Mouse (Mus musculus) heart, postnatal 0 days (tissue): ENCODE data around the gene Krtap6-1. TPM values are rescaled to one million over a fixed set of nuclear protein-coding genes. Genes with fewer than 3 reads are reported as not detected.
"Not testable (repeated sequence)": the region's sequence is repeated elsewhere in the genome, so short reads cannot be mapped to it uniquely, and the experiment has no call there.

ENCODE experiments used
- ATAC-seq: fragments of 200-750 bp; cut with Nextera tagmentation; 2 replicates; pipeline ENCODE4 v1.8.0; 2017; ENCODE audit warnings: low read depth, moderate number of reproducible peaks, moderate library complexity; ENCODE audit not compliant: insufficient read depth
- DNase-seq: peaks from one replicate; pipeline ENCODE4 v3.0.0-alpha.2; 2016; ENCODE audit warnings: low spot score
- H3K27ac ChIP-seq: fragments of 300-500 bp; sonication (generic); 2 replicates; pipeline ENCODE4 v1.5.1; 2014; ENCODE audit warnings: low read depth, mild to moderate bottlenecking
- H3K27me3 ChIP-seq: fragments of 300-500 bp; sonication (generic); 2 replicates; pipeline ENCODE4 v1.6.1; 2014; ENCODE audit warnings: low read length, mixed read lengths; ENCODE audit not compliant: control insufficient read depth, insufficient read depth
- H3K36me3 ChIP-seq: fragments of 300-500 bp; sonication (generic); replicated peaks from 2 replicates; pipeline ENCODE4 v1.6.1; 2014; ENCODE audit warnings: low read length, mixed read lengths; ENCODE audit not compliant: control insufficient read depth, insufficient read depth
- H3K4me1 ChIP-seq: fragments of 300-500 bp; sonication (generic); 2 replicates; pipeline ENCODE4 v1.6.1; 2014; ENCODE audit warnings: antibody characterized with exemption; ENCODE audit not compliant: control insufficient read depth, insufficient read depth
- H3K4me2 ChIP-seq: fragments of 300-500 bp; sonication (generic); 2 replicates; pipeline ENCODE4 v1.6.1; 2014; ENCODE audit warnings: low read depth, mild to moderate bottlenecking, low read length, moderate library complexity
- H3K4me3 ChIP-seq: fragments of 300-500 bp; sonication (generic); 2 replicates; pipeline ENCODE4 v1.5.1; 2014; ENCODE audit warnings: low read depth, low read length
- H3K9ac ChIP-seq: fragments of 300-500 bp; sonication (generic); replicated peaks from 2 replicates; pipeline ENCODE4 v1.6.1; 2014; ENCODE audit warnings: low read depth, low read length, mixed read lengths
- H3K9me3 ChIP-seq: fragments of 300-500 bp; sonication (generic); replicated peaks from 2 replicates; pipeline ENCODE4 v1.6.1; 2016; ENCODE audit warnings: low read length; ENCODE audit not compliant: control insufficient read depth
- CTCF ChIP-seq: IDR thresholded peaks from 2 replicates; pipeline ENCODE4 v1.5.1; 2016; ENCODE audit warnings: antibody characterized with exemption, control low read depth, low read depth
- EP300 ChIP-seq: IDR thresholded peaks from 2 replicates; pipeline ENCODE4 v1.6.1; 2016; ENCODE audit warnings: antibody characterized with exemption, low read depth
- WGBS: fragments of 180-500 bp; shearing (Covaris S2); extraction: QIAGEN DNeasy Blood & Tissue Kit; methylation state at CpG from one replicate; pipeline ENCODE4 v1.1.7; 2014; 5-methylcytosine and 5-hydroxymethylcytosine counted together
- polyA plus RNA-seq: library from polyadenylated mRNA; unstranded; fragments of >200 nt; fragmentation: Nextera tagmentation; extraction: Ambion mirVana; gene quantifications from 2 replicates; pipeline ENCODE4 v1.2.1, GENCODE M21; 2015
- total RNA-seq: library from RNA; depleted of rRNA; stranded (reverse); fragments of >200 nt; gene quantifications from 2 replicates; pipeline ENCODE4 v1.2.3, GENCODE M21; 2014; ENCODE audit warnings: low replicate concordance; rRNA removed

The Krtap6-1 gene
- total RNA-seq (not detected in 2 replicates), polyA plus RNA-seq (not detected in 2 replicates)

DNA sequence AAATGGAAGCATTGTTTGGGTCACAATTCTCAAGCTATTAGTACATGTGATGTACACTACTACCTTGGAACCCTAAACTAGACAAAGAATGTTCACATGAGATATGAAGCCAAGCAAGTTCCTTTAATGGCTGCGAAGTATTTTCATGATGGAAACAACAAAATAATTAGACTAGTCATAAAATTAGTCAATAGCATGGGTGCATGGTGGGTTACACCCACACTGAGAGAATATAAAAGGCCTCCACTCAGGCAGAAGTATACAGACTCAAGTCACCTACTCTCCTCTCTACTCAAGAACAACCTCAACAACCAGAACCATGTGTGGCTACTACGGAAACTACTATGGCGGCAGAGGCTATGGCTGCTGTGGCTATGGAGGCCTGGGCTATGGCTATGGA, at the start of gene Krtap6-1:
Gene Krtap6-1 (plus strand): TSS at position 301 of the 400 bp plus-strand sequence.
- not testable (repeated sequence) for H3K9ac ChIP-seq, H3K36me3 ChIP-seq, DNase-seq, H3K9me3 ChIP-seq, H3K4me1 ChIP-seq, H3K27me3 ChIP-seq, H3K27ac ChIP-seq, H3K4me2 ChIP-seq, ATAC-seq, H3K4me3 ChIP-seq
- 81% methylated on average over 3 of the region's 3 CpGs for WGBS

DNA sequence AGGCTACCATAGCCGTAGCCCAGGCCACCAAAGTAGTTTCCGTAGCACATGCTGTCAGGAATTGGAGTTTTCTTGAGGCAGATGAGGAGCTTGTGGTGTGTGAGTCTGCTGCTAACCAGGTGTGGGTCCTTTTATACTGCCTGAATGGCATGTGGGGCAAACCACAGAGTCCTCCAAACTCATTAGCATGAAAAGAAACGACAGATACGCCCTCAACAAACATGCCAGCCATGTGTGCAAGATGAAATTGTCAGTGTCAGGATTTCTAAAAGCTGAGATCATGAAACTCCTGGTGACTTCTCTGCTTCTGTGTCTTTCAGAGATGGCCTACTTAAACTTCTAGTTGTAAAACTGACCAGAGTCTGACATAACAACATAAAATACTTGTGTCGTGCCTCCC, 20.8 kb upstream of the Krtap6-1 start, which contains the start of gene Krtap22-2:
Gene Krtap22-2 (minus strand): TSS at position 101 of the 400 bp plus-strand sequence.
- no peaks in the 10 kb centered on the region for H3K9me3 ChIP-seq
- no peak for ATAC-seq

DNA sequence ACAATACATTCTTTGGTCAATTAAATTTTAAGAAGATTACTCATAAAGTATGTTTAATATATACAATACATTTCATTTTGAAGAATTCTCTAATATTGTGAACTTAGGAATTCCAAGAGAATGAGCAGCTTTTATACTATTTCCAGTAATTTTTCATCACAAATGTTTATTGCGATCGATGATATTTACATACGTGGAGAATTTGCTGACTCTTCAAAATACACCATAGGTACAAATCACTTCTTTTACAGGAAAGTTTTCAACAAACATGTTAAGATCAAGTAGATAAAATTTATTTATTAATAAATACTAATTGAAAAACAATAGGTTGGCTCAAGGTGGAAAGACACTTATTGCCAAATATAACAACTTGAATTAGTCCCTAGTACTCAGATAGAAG, 17.5 kb upstream of the Krtap6-1 start:
- Histone ChIP-seq H3K9me3 (no peaks in the 10 kb centered on the region), H3K4me2 (no peak overlapping the region), H3K4me1 (no peaks in the 10 kb centered on the region), H3K27ac (no peak overlapping the region), H3K4me3 (no peak overlapping the region), H3K9ac (no peak overlapping the region), H3K36me3 (no peaks in the 10 kb centered on the region), H3K27me3 (no peaks in the 10 kb centered on the region)
- 95% methylated on average over 3 of the region's 3 CpGs for WGBS
- no peak for ATAC-seq
- TF ChIP-seq CTCF (no peak), EP300 (no peak)
- no peak for DNase-seq

More for the DNA sequence above, 20.8 kb upstream of the Krtap6-1 start, which contains the start of gene Krtap22-2:
- WGBS, result 67% methylated on average over 5 of the region's 5 CpGs
- no peak for TF ChIP-seq EP300
- TF ChIP-seq CTCF, result no peak
- DNase-seq, result no peak
- Histone ChIP-seq H3K4me2 (no peak within 1 kb of the TSS), H3K36me3 (no peaks in the 10 kb centered on the region), H3K27ac (no peak within 1 kb of the TSS), H3K4me3 (no peak within 1 kb of the TSS), H3K9ac (no peak within 1 kb of the TSS), H3K27me3 (no peaks in the 10 kb centered on the region), H3K4me1 (no peaks in the 10 kb centered on the region)

DNA sequence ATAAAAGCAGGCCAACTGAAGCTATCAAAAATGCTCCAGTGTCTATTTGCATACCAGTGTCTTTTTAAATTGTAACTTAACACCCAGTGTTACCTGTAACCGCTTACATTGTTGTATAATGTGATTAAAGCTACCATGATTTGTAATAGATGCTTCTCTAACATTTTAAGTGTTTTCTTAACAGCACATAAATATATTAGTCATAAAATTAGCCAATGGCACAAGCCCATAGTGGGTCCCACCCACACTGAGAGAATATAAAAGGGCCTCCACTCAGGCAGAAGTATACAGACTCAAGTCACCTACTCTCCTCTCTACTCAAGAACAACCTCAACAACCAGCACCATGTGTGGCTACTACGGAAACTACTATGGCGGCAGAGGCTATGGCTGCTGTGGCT, 16.5 kb upstream of the Krtap6-1 start, which contains the start of gene Gm10229:
Gene Gm10229 (plus strand): TSS at position 301 of the 400 bp plus-strand sequence.
- H3K4me3 ChIP-seq, H3K36me3 ChIP-seq, ATAC-seq, DNase-seq, H3K9ac ChIP-seq, H3K4me2 ChIP-seq, H3K27ac ChIP-seq, H3K27me3 ChIP-seq, H3K4me1 ChIP-seq, H3K9me3 ChIP-seq: not testable (repeated sequence)
- 63% methylated on average over 1 of the region's 3 CpGs for WGBS

- not testable (repeated sequence) for H3K4me1 ChIP-seq, H3K9me3 ChIP-seq, H3K27ac ChIP-seq, ATAC-seq, DNase-seq, H3K36me3 ChIP-seq, H3K4me2 ChIP-seq, H3K27me3 ChIP-seq, H3K4me3 ChIP-seq, H3K9ac ChIP-seq
- 73% methylated on average over 2 of the region's 4 CpGs for WGBS
These were observed 9.9 kb downstream of the Krtap6-1 start, which contains the start of gene Gm10228 for GRCm38 (mm10) chr16:89041372-89041771. Gm10228 (minus strand) TSS chr16:89041472.

DNA sequence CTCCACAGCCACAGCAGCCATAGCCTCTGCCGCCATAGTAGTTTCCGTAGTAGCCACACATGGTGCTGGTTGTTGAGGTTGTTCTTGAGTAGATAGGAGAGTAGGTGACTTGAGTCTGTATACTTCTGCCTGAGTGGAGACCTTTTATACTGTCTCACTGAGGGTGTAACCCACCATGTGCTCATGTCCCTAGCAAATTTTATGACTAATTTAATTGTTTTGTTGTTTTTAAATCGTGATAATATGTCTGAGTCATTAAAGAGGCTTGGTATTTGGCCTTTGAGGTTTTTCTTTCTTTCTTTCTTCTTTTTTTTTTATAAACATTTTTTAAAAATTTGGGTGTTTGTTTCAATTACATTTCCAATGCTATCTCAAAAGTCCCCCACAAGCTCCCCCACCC, 16.3 kb downstream of the Krtap6-1 start, which contains the start of gene Krtap6-5:
Gene Krtap6-5 (minus strand): TSS at position 101 of the 400 bp plus-strand sequence.
- ATAC-seq (no peak), DNase-seq (no peak)
- 65% methylated on average over 3 of the region's 3 CpGs for WGBS
- Histone ChIP-seq H3K36me3 (no peaks in the 10 kb centered on the region), H3K4me3 (no peak within 1 kb of the TSS), H3K9me3 (no peaks in the 10 kb centered on the region), H3K9ac (no peak within 1 kb of the TSS), H3K4me2 (no peak within 1 kb of the TSS), H3K27ac (no peak within 1 kb of the TSS), H3K27me3 (no peaks in the 10 kb centered on the region), H3K4me1 (no peaks in the 10 kb centered on the region)
- TF ChIP-seq CTCF, result no peak
- no peak for TF ChIP-seq EP300

- not testable (repeated sequence) for H3K36me3 ChIP-seq, H3K27me3 ChIP-seq, H3K4me1 ChIP-seq, H3K4me3 ChIP-seq, H3K9me3 ChIP-seq, H3K4me2 ChIP-seq, DNase-seq, H3K9ac ChIP-seq, H3K27ac ChIP-seq, ATAC-seq
- WGBS, result no CpG with 5 or more reads among the region's 2 CpGs
These were observed 32.4 kb downstream of the Krtap6-1 start, which contains the start of gene 1110025L11Rik for GRCm38 (mm10) chr16:89063902-89064301. 1110025L11Rik (minus strand) TSS chr16:89064002.

DNA sequence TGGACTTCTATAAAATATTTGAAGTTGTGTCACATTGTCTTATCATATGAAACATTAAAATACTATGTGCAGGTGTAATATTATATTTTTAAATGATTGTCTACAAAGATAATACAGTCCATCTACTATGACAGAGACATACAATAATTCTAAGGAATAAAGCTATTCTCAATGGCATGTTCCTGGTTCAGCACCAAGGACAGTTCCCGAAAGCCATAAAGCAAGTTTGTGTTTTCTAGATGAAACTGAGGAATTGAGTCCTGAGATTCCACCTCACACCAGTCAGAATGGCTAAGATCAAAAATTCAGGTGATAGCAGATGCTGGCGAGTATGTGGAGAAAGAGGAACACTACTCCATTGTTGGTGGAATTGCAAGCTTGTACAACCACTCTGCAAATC, 39.5 kb downstream of the Krtap6-1 start:
- H3K9ac ChIP-seq, H3K36me3 ChIP-seq, ATAC-seq, DNase-seq, H3K27me3 ChIP-seq, H3K9me3 ChIP-seq, H3K4me2 ChIP-seq, H3K27ac ChIP-seq, H3K4me3 ChIP-seq, H3K4me1 ChIP-seq: not testable (repeated sequence)
- WGBS, result 52% methylated on average over 2 of the region's 2 CpGs
